Mouse (Mus musculus) thymus, adult 2 months (tissue): Measurements from ENCODE around the gene Flt4. TPM values are rescaled to one million over a fixed set of nuclear protein-coding genes. Genes with fewer than 3 reads are reported as not detected.
A peak's percentile ranks its signal among the peaks of the same experiment; 100 is the strongest.

Experiments used
- DNase-seq: peaks from one replicate; pipeline ENCODE4 v3.0.0; 2021
- H3K27ac ChIP-seq: fragments of 200-500 bp; 2 replicates; pipeline ENCODE4 v1.5.1; 2012; ENCODE audit warnings: low read length, control low read depth; ENCODE audit not compliant: control insufficient read depth, insufficient read depth
- H3K27me3 ChIP-seq: fragments of 200-500 bp; 2 replicates; pipeline ENCODE4 v1.6.1; 2012; ENCODE audit warnings: mild to moderate bottlenecking, low read length, moderate library complexity, mixed read lengths; ENCODE audit not compliant: control insufficient read depth, insufficient read depth
- H3K36me3 ChIP-seq: fragments of 200-500 bp; 2 replicates; pipeline ENCODE4 v1.6.1; 2012; ENCODE audit warnings: mild to moderate bottlenecking, low read length, moderate library complexity; ENCODE audit not compliant: control insufficient read depth, insufficient read depth
- H3K4me1 ChIP-seq: fragments of 200-500 bp; replicated peaks from 2 replicates; pipeline ENCODE4 v1.6.1; 2012; ENCODE audit warnings: low read length; ENCODE audit not compliant: control insufficient read depth, insufficient read depth
- H3K4me3 ChIP-seq: fragments of 200-500 bp; 2 replicates; pipeline ENCODE4 v1.5.1; 2012; ENCODE audit warnings: mild to moderate bottlenecking, low read length, control low read depth, moderate library complexity; ENCODE audit not compliant: control insufficient read depth, insufficient read depth
- CTCF ChIP-seq: fragments of 200-500 bp; IDR thresholded peaks from 2 replicates; pipeline ENCODE4 v1.5.1; 2012; ENCODE audit warnings: mild to moderate bottlenecking, control low read depth, low read length, moderate library complexity, borderline replicate concordance; ENCODE audit not compliant: control insufficient read depth, poor library complexity, insufficient read depth; ENCODE audit errors: extremely low read depth
- POLR2A ChIP-seq: fragments of 200-500 bp; IDR thresholded peaks from 2 replicates; pipeline ENCODE4 v1.6.1; 2012; ENCODE audit warnings: mild to moderate bottlenecking, low read length, control low read depth, moderate library complexity; ENCODE audit not compliant: control insufficient read depth, poor library complexity, insufficient read depth; ENCODE audit errors: extremely low read depth
- WGBS: fragments of 180-500 bp; shearing (Covaris S2); methylation state at CpG from one replicate; pipeline ENCODE4 v1.1.7; 2018; 5-methylcytosine and 5-hydroxymethylcytosine counted together
- polyA plus RNA-seq: library from polyadenylated mRNA; depleted of rRNA; stranded (reverse); fragments of >200 nt; gene quantifications from 2 replicates; pipeline ENCODE4 v1.2.3, GENCODE M21; 2012

Flt4 gene
- polyA plus RNA-seq, 1 experiment = 1.2 TPM

GRCm38 (mm10) chr11:49626748-49627147 lies 17.7 kb downstream of the Flt4 start:
- no peak overlapping the region for H3K4me3 ChIP-seq
- H3K4me1 ChIP-seq = peaks cover under 1% of the 10 kb centered on the region; the same call in 1 of the 2 replicates
- H3K27me3 ChIP-seq = no peaks in the 10 kb centered on the region
- TF ChIP-seq POLR2A = no peak
- TF ChIP-seq CTCF = no peak
- H3K27ac ChIP-seq = no peak overlapping the region
- H3K36me3 ChIP-seq = no peaks in the 10 kb centered on the region
- WGBS = 94% methylated on average over 8 of the region's 8 CpGs
- DNase-seq = no peak

DNA sequence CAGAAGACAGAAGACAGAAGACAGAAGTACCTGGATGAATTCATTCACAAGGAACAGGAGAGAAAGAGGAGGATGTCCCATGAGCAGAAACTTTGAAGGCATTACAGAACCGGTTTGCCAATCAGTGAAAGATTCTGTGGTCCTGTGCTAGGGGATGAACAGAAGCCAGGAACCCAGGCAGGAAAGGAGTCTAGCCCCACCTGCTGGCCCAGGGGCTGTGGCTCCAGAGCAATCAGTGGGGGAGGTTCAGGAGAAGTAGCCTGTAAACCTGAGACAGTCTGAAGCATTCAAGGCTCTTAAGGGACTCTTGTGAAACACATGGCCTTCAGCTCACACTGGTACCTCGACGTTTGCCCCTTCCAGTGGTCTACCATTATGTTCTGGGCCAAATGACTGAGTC lies 22.1 kb downstream of the Flt4 start:
- DNase-seq = peak; percentile 28
- TF ChIP-seq POLR2A (no peak), CTCF (0 out of 2 replicates have a peak, but pooled peaks have one; percentile 36)
- 13% methylated on average over 3 of the region's 3 CpGs for WGBS
- Histone ChIP-seq H3K27me3 (no peaks in the 10 kb centered on the region), H3K27ac (no peak overlapping the region), H3K36me3 (no peaks in the 10 kb centered on the region), H3K4me1 (peaks cover 7% of the 10 kb centered on the region; the same call in 1 of the 2 replicates), H3K4me3 (no peak overlapping the region)

DNA sequence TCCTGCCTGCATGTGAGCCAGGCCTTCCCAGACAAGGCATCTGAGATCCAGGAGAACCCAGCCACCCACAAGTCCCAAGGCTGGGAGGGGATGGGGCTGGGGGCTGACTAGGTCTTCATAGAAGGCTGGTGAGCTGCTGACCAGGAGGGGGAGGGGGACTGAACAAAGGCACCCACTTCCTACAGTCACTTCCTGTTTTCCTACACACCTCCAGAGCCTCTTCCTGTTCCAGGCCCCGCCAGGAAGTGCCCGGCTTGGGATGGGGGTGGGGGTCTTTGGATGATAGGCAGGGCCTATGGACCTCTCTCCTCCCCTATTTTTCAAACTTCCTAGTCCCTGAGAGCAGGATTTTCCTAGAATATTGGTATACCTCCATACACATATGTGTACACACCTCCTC lies 23.2 kb downstream of the Flt4 start:
- Histone ChIP-seq H3K36me3 (no peaks in the 10 kb centered on the region), H3K27ac (no peak overlapping the region), H3K4me1 (peaks cover 7% of the 10 kb centered on the region), H3K27me3 (no peaks in the 10 kb centered on the region), H3K4me3 (no peak overlapping the region)
- TF ChIP-seq CTCF = no peak
- no peak for TF ChIP-seq POLR2A
- DNase-seq = peak; percentile 13
- 24% methylated on average over 2 of the region's 2 CpGs for WGBS

DNA sequence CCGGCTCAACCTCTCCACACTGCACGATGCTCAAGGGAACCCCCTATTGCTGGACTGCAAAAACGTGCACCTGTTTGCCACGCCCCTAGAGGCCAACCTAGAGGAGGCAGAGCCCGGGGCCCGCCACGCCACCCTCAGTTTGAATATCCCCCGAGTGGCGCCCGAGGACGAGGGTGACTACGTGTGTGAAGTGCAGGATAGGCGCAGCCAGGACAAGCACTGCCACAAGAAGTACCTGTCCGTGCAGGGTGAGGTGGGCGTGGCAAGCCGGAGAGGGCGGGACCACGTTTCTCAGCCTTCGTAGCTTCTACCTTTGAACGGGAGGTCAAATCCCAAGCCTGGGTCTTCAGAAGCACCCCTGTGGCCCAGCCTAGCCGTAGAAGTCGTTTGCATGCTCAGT lies 25.0 kb downstream of the Flt4 start:
- TF ChIP-seq CTCF (no peak), POLR2A (no peak)
- Histone ChIP-seq H3K4me3 (no peak overlapping the region), H3K4me1 (peaks cover 7% of the 10 kb centered on the region), H3K36me3 (no peaks in the 10 kb centered on the region), H3K27ac (no peak overlapping the region), H3K27me3 (no peaks in the 10 kb centered on the region)
- WGBS = 62% methylated on average over 22 of the region's 22 CpGs
- DNase-seq = no peak

DNA sequence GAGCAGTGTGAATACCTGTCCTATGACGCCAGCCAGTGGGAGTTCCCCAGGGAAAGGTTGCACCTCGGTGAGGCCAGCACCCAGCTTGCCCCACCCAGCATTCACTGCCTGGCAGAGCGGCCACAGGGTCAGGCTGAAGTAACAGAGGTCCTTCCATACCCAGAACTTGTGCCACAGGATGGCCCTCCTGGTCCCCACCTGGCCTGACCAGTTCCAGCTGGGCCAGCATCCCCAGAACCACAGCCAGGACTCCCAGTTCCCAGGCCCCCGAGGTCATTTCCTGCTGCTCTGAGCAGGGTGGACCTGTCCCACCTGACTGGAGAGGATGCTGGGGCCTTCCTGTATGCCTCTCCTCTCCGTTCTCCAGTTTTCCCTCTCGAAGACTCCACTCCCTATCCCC lies 26.6 kb downstream of the Flt4 start:
- no peak for TF ChIP-seq CTCF
- no peak for TF ChIP-seq POLR2A
- WGBS = 73% methylated on average over 6 of the region's 6 CpGs
- no peak for DNase-seq
- H3K4me3 ChIP-seq = no peak overlapping the region
- H3K36me3 ChIP-seq = no peaks in the 10 kb centered on the region
- no peaks in the 10 kb centered on the region for H3K27me3 ChIP-seq
- H3K27ac ChIP-seq = no peak overlapping the region
- peaks cover 7% of the 10 kb centered on the region for H3K4me1 ChIP-seq

GRCm38 (mm10) chr11:49636449-49636848 lies 27.4 kb downstream of the Flt4 start:
- no peak overlapping the region for H3K4me3 ChIP-seq
- H3K27me3 ChIP-seq = no peaks in the 10 kb centered on the region
- DNase-seq = no peak
- no peak for TF ChIP-seq POLR2A
- 0 out of 2 replicates have a peak, but pooled peaks have one; percentile 26 for TF ChIP-seq CTCF
- 44% methylated on average over 11 of the region's 11 CpGs for WGBS
- no peaks in the 10 kb centered on the region for H3K36me3 ChIP-seq
- H3K27ac ChIP-seq = no peak overlapping the region
- H3K4me1 ChIP-seq = peaks cover 7% of the 10 kb centered on the region

DNA sequence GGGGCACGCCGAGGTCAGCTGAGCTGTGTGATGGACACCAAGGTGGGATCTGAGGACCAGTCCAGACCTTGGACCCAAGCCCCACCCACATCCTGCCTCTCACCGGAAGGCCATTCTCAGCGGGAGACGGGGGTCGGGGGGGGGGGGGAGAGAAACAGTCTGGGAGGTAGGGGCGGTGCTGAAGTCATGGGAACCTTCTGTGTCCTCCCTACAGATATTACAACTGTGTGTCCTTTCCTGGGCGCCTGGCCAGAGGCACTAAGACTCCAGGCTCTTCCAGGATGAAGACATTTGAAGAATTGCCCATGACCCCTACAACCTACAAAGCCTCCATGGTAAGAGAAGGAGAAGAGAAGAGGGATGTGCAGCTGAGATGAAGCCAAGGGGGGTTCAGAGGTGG lies 36.6 kb downstream of the Flt4 start:
- WGBS = 51% methylated on average over 8 of the region's 8 CpGs
- no peaks in the 10 kb centered on the region for H3K36me3 ChIP-seq
- no peak overlapping the region for H3K27ac ChIP-seq
- TF ChIP-seq CTCF = no peak
- TF ChIP-seq POLR2A = no peak
- no peak for DNase-seq
- no peaks in the 10 kb centered on the region for H3K4me1 ChIP-seq
- no peak overlapping the region for H3K4me3 ChIP-seq
- no peaks in the 10 kb centered on the region for H3K27me3 ChIP-seq
